Mouse (Mus musculus): ENCODE measurements at regions not wholly inside any gene's neighbourhood (a gene's known extent, or its start where the extent isn't known, plus 50 kb on each side); places are given as distances from the start of the nearest gene placed in this dataset.

DNA sequence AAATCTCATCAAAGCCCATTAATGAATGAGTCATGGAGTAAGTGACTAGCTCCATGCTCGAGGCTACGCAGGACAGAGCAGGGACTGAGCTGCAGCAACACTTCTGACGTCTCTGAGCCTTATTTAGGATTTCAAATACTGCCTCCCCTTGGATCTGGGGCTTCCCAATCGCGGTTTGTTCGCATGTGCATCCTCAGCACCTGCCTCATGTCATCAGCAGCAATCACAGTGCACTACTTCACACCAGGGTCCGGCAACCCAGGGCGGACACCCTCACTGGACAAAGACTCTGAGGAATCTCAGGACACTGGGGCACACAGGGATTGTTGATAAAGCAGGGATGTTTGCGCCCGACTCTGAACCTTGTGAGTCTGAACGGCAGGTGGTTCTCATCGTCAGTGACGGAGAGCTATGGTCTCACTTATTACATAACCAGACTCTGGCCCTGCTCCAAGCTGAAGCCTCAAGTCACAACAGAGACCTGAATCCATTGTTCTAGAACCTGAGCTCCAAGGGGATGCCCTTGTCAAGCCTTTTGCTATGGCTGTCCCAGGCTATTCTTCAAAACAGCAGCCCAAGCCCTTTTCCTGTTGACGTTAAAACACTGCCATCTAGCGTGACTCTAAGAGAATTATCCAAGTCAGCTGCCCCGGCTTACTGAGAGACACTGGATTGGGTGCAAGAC is 247.2 kb upstream of the Gm26657 start:
- DNase-seq (ENCODE audit: extremely low spot score in 1 of 2, low spot score in 1 of 2) = peak; percentile 59 to 88

GRCm38 (mm10) chr4:56489361-56489760 is 250.5 kb upstream of the Gm26657 start:
- DNase-seq (ENCODE audit: extremely low spot score in 1 of 2, low spot score in 1 of 2) = no peak

- no peak for DNase-seq (ENCODE audit: extremely low spot score in 1 of 2, low spot score in 1 of 2)
These were observed 256.2 kb upstream of the Gm26657 start for GRCm38 (mm10) chr4:56483708-56484107.

- no peak for DNase-seq (ENCODE audit: extremely low spot score in 1 of 2, low spot score in 1 of 2)
These were observed 283.1 kb upstream of the Gm26657 start for GRCm38 (mm10) chr4:56456788-56457187.

GRCm38 (mm10) chr4:56421575-56421974 is 318.3 kb upstream of the Gm26657 start:
- DNase-seq (ENCODE audit: extremely low spot score in 1 of 2, low spot score in 1 of 2) = no peak

DNA sequence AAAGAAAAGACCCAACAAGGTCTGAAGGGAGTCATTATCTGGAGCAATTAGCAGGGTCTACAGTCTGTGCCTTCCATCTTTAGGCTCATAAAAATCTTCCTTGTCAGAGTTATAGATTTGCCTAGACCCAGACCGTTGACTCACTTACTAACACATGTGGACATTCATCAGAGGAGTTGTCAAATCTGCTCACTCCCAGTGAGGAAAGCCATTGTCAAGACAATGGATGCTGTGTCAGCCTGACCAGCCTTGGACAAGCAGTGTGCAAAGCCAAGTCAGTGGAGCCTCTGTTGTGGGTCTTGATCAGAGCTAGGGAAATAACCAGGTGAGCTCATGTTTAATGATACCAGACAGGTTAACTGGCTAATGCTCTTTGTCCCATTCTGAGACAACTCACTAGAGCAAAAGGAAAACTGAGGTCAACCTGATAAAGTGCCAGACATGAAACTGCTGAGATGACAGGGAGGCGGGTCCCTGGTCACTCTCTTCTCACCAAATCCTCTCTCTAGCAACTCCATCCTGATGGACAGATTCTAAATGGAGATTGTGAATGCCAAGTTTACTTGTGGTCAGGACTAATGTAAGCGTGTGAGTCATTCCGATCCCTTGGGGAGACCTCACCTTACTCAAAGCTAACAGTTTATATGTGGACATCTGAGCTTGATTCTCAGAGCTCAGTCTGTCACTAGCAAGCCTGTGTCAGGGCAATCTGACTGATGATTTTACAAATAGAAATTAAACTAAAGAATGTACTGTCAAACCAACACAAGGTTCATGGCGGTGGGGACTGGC is 320.6 kb upstream of the Gm26657 start:
- no peak for DNase-seq (ENCODE audit: extremely low spot score in 1 of 2, low spot score in 1 of 2)

GRCm38 (mm10) chr4:56411024-56411636 is 328.7 kb upstream of the Gm26657 start:
- peak; percentile 4 to 28 for DNase-seq (ENCODE audit: extremely low spot score in 1 of 2, low spot score in 1 of 2)

GRCm38 (mm10) chr4:56393793-56394192 is 346.1 kb upstream of the Gm26657 start:
- no peak for DNase-seq (ENCODE audit: extremely low spot score in 1 of 2, low spot score in 1 of 2)

DNA sequence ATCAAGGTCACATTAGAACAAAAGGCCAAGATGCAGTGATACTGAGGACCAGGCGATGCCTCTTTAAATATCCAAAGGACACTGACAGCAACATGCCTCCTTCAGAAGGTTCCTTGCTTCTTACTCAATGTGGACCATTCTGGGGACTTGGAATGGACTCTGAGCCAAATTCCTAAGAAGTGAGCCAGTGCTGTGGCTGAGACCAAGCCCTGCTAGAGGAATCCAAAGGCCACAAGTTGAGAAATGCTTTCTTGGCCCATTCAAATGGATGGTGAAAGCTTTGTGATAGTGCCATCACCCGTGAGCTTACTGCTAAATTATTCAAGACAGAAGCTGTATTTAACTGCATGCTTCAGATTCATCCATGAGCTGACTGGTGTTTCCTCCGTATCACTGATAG is 352.8 kb upstream of the Gm26657 start:
- no peak for DNase-seq (ENCODE audit: extremely low spot score in 1 of 2, low spot score in 1 of 2)

- DNase-seq (ENCODE audit: extremely low spot score in 1 of 2, low spot score in 1 of 2) = no peak
These were observed 364.1 kb upstream of the Gm26657 start for GRCm38 (mm10) chr4:56375745-56376144.

- no peak for DNase-seq (ENCODE audit: extremely low spot score in 1 of 2, low spot score in 1 of 2)
These were observed 365.4 kb upstream of the Gm26657 start for GRCm38 (mm10) chr4:56374466-56374865.

GRCm38 (mm10) chr4:56373746-56374145 is 366.1 kb upstream of the Gm26657 start:
- DNase-seq (ENCODE audit: extremely low spot score in 1 of 2, low spot score in 1 of 2) = no peak

GRCm38 (mm10) chr4:56373167-56373566 is 366.7 kb upstream of the Gm26657 start:
- no peak for DNase-seq (ENCODE audit: extremely low spot score in 1 of 2, low spot score in 1 of 2)

DNA sequence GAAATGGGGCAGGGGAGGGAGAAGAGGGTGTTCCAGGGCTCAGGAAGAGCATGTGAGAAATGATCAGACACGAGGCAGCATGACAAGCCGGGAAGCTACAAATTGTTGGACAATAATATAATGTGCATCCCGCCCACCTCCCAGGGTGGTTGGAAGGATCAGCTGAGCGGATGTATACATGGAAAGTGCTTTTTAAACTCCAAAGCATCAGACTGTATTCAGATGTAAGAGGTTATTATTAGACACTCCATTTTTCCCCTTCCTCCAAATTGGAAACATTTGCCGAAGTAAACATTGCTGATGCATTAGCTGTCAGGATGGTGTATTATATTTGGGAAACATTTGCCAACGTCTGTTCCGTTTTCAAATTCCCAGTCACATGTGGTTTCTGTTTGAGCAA is 367.2 kb upstream of the Gm26657 start:
- no peak for DNase-seq (ENCODE audit: extremely low spot score in 1 of 2, low spot score in 1 of 2)

DNA sequence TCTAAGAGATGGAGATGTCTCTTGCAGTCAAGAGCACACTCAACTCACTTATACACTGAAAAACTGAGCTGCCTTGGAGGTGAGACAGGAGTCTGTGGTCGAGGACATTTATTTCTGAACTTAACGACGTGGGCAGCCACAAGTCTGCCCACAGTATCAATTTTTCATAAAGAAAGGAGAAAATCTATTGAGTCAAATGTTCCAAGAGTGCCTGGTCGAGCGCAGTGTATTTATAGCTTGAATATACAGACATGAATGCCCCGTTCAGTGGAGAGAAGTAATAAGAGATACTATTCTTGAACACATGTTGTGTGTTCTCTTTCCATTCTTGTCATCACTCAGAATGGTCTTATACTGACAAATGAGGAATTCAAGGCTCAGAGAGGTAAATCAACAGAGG is 375.3 kb upstream of the Gm26657 start:
- DNase-seq (ENCODE audit: extremely low spot score in 1 of 2, low spot score in 1 of 2) = no peak

GRCm38 (mm10) chr4:56362121-56362520 is 377.7 kb upstream of the Gm26657 start:
- peak in 1 of 2 experiments; percentile 28 for DNase-seq (ENCODE audit: extremely low spot score in 1 of 2, low spot score in 1 of 2)

GRCm38 (mm10) chr4:56349216-56349615 is 390.7 kb upstream of the Gm26657 start:
- no peak for DNase-seq (ENCODE audit: extremely low spot score in 1 of 2, low spot score in 1 of 2)

- DNase-seq (ENCODE audit: extremely low spot score in 1 of 2, low spot score in 1 of 2) = no peak
These were observed 414.7 kb upstream of the Gm26657 start for GRCm38 (mm10) chr4:56325156-56325555.

DNA sequence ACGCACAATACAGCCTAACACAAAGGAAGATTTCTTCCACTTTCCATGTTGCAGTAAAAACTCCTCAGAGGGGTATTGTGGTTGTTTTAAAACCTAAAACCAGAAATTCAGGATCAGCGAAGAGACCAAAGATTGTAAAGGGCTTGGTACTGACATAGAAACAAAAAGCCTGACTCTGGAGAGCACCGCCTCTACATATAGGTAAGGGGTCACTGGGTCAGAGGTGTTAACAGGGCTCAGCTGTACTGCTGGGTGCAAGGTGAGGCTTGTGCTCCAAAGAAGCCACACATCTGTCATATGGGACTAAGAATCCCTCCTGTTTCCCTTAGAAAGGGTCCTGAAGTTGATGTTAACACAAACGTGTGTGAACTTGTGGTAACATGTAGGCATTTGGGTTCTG is 420.7 kb upstream of the Gm26657 start:
- DNase-seq (ENCODE audit: extremely low spot score in 1 of 2, low spot score in 1 of 2) = no peak

DNA sequence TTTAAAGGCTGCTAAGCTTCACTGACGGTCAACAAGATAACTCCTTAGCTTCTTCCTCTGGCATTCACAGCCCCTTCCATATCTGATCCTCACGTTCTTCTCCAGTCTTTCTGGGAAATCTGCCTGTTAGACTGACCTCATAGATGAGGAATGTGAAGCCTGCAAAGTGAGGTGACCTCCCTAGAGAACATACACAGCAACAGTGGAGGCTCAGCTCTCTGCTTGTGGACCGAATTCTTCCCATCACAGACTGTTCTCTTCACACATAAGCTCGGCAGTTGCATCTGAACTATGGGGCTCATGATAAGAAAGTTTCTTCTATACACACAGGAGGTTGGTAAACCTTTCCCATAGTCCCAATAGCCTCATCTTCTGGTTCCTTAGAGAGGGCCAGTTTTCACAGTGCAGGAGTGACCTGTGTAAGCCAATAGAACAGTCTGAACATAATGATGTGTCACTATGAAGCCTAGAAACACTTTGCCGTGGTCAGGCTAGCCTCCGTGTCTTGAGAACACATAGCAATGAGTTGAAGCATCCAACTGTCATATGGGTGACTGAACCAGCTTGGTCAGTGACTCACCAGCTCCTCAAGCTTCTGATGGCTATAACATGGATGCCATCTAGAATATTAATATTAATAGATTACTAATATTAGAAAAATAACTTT is 434.1 kb upstream of the Gm26657 start:
- DNase-seq (ENCODE audit: extremely low spot score in 1 of 2, low spot score in 1 of 2) = no peak

GRCm38 (mm10) chr4:56304275-56304674 is 435.6 kb upstream of the Gm26657 start:
- no peak for DNase-seq (ENCODE audit: extremely low spot score in 1 of 2, low spot score in 1 of 2)
